Mouse (Mus musculus) cortical plate, adult 2 months (tissue): ENCODE measurements around the gene Chil1.

Source experiments
- CTCF ChIP-seq: fragments of 200-500 bp; IDR thresholded peaks from 2 replicates; pipeline ENCODE4 v1.5.1; 2011; ENCODE audit warnings: mild to moderate bottlenecking, control low read depth, low read length; ENCODE audit not compliant: insufficient read depth; ENCODE audit errors: extremely low read depth
- POLR2A ChIP-seq: fragments of 200-500 bp; IDR thresholded peaks from 2 replicates; pipeline ENCODE4 v1.6.1; 2011; ENCODE audit warnings: mild to moderate bottlenecking, low read length, control low read depth; ENCODE audit not compliant: insufficient read depth; ENCODE audit errors: extremely low read depth

GRCm38 (mm10) chr1:134211631-134212030, 29.7 kb downstream of the Chil1 start:
- TF ChIP-seq POLR2A (no peak), CTCF (no peak)
